Mouse (Mus musculus): ENCODE measurements at regions not wholly inside any gene's neighbourhood (a gene's known extent, or its start where the extent isn't known, plus 50 kb on each side); places are given as distances from the start of the nearest gene placed in this dataset.
"Not testable (repeated sequence)": the region's sequence is repeated elsewhere in the genome, so short reads cannot be mapped to it uniquely, and the experiment has no call there.

DNA sequence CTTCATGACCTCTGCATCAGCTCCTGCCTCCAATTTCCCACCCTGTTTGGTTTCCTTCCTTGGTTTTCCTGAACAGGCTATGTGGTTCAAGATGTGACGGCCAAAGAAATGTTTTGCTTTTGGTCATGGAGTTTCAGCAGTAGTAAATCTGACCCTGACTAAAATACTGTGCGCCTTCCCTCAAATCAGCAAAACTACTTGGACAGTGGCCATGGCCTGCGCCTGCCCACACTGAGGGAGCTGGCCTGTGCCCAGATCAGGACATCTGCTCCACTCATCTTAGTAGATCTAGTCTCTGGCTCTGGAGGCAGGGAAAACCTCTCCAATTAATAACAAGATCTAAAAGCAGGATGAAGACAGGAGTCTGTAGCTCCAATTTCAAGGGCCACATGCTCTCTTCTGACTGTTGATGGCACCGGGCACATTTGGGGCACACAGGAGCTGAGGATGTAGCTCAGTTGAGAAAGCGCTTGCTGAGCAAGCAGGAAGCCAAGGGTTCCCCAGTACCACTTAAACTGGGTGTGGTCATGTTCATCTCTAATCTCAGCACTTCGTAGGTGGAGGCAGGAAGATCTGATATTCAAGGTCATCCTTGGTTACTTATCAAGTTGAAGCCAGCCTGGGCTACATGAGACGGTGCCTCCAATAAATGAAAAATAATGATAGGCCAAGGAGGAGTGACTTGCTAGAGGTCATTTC, 96.6 kb upstream of the Mrps10 start:
- peak; percentile 78 for DNase-seq (ENCODE audit: low spot score)

DNA sequence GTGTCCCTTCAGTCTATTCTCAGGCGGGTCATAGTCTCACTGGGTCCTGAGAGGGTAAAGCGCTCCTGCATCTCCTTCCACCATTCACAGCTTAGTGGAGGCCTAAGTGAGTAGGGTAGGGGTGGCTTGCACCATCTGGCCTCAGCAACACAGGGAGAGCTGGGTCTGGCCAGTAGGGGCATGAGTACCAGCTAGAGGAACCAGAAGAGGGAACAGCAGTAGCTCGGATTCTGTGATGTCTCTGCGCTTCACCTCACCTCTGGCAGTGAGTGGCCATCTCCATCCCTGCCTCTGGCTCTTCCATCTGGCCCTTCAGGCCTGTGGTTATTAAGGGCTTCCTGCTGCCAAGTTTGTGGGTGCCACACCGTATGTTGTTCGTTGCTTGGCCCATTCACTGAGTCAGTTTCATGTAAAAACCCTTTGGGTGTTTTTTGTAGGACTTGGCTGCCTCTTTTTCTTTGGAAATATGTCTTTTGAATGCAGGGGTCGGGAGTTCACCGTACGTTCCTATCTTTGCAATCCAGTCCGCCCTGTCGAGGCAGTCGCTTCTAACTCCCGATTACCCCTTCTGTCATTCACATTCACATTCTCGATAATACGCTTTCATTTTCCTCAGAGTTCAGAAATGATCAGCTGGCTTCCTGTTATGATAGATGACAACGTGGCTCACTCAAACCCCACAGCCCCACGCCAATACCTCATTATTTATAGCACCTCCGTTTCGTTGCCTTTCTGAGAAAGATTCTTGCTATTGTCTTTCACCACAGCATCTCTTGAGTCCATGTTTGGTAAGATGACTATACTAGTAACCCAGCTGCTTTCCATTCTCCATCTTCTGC, 99.4 kb upstream of the Mrps10 start:
- DNase-seq (ENCODE audit: low spot score), result no peak

DNA sequence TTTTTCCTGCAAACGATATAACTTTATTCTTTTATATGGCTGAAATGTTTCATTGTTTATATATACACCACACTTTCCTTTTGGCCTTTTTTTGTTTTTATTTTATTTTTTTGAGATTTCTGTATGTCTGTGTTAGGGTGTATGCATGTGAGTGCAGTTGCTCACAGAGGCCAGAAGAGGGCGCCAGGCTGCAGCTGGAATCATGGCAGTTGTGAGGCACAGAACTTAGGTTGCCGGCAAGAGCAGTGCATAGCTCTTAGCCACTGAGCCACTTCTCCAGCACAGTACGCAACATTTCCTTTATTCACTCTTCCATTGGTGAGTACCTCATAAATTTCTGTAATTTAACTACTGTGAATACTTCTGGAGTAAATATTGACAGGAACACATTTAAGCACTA, 100.8 kb upstream of the Mrps10 start:
- DNase-seq (ENCODE audit: low spot score), result no peak

DNA sequence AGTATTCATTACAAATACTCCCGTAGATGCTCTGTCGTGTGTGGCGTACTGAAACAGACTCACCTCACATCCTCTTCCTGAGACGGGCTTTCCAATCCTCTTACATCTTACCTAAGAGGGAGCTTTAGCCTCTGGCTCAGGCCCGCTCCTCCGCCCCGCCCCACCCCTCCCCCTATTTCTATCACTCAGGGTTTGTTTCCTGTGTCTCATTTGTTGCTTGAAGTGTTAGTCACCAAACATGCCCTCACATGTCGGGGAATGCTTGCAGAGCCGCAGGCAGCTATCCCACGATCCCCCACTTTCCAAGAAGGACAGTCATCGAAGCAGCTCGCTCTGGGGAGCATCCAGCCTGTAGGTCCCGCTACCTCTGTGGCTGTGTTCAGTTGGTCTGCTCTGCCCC, 101.6 kb upstream of the Mrps10 start:
- DNase-seq (ENCODE audit: low spot score), result no peak

DNA sequence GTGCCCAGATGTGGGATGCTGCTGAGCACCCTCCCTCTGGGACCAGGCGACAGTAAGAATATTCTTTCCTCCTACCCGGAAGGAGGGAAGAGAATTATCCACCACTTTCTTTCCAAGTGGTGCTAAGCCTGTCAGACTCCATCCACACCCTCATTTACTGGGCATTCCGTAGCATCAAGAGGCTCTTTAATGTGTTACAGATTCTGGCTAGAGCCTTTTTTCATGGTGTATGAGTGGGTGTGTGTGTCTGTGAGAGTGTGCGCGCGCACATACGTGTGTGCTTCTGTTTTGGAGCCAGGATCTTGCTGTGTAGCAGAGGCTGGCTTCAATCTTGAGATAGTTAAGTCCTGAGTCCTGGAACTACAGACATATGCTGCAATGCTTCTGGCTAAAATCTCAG, 102.4 kb upstream of the Mrps10 start:
- DNase-seq (ENCODE audit: low spot score), result no peak

DNA sequence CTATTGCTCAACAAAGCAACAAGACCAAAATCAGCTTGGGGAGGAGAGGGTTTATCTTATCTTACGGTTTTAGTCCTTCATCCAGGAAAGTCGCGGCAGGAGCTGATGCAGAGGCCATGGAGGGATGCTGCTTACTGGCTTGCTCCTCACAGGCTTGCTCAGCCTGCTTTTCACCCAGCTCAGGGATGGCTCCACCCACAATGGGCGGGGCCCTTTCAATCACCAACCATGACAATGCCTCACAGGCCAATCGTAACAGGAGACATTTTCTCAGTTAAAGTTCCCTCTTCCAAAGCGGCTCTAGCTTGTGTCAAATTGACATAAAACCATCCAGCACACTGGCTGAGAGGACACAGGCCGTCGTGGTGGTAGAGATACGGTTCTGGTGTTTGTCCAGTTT, 105.7 kb upstream of the Mrps10 start:
- no peak for DNase-seq (ENCODE audit: low spot score)

DNA sequence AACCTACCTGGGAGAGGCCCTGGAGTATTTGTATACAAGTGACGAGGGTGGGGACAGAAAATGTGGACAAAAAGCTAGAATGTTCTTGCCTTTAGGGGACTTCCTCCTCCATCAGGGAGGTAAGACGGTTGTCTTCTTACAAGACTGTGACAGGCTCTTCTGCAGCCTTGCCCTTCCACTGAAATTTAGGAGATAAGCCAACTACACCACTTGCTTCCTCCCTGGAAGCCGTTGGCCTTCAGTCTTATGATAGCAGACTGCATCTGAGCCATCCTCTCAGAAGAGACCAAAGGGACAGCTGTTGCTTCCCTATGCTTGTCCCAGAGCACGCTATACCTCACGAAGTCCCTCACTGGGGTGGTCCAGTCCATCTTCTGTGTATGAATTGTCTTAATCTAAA, 106.5 kb upstream of the Mrps10 start:
- no peak for DNase-seq (ENCODE audit: low spot score)

DNA sequence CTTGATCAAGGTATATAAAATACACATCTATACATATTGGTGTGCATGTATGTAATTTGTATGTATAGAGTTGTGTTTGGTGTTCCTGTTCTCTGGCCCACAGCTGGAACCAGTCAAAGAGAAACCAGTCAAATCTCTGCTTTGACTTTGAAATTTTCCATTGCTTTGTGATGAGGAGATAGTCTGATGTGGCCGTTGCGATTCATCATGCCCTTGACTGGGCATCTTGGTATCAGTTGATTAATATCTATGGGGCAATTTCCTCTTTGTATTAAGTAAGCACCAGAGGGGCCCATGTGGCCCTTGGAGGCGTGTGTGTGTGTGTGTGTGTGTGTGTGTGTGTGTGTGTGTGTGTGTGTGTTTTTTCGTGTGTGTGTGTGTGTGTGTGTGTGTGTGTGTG, 107.7 kb upstream of the Mrps10 start:
- DNase-seq (ENCODE audit: low spot score), result no peak

DNA sequence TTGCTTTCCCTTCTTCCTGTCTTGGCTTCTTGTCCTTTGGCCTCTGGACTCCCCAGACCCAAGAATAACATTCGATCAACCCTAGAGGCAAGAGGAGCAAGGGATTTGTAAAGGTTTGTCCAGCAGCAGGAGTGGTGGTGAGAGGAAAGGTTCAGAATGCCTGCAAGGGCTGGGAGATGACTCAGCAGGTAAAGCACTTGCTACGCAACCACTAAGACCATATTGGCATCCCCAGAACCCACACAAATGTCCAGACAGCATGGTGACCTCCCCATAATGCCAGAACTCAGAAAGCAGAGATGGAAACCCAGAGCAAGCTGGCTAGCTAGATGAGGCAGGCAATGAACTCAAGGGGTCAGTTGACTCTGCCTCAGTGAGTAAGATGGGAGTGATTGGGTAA, 110.4 kb upstream of the Mrps10 start:
- no peak for DNase-seq (ENCODE audit: low spot score)

DNA sequence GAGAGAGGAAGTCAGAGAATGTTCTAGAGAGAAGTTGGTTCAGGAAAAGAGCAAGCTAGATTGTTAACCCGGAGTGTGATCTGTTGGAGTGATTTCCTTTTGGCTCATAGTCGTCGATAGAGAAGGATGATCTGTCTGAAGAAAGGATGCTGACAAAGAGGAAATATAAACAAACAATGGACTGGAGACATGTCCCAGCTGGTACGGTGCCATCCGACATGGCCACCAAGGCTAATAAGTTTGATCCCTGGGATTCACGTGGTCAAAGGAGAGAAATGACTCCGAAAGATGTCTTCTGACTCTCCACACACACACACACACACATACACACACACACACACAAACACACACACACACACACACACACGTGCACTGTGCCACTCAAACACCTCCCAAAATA, 113.5 kb upstream of the Mrps10 start:
- no peak for DNase-seq (ENCODE audit: low spot score)

DNA sequence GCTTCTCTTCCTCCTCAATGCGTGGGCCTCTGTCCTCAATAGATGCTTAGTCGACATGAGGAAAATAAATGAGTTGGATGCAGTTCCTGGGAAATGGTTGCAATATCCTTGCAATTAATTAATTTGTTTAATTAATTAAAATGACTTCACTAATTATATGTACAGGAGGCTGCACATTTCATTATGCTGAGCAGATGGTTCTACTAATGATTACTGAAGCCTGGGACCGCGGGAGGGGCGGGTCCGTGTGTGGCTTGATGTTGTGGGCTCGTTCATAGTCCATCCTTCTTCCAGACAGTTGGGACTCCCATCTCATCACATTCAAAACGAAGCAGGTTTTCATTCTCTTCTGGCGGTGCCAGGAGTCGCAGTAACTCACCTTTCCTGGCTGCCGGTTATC, 114.7 kb upstream of the Mrps10 start:
- DNase-seq (ENCODE audit: low spot score), result no peak

DNA sequence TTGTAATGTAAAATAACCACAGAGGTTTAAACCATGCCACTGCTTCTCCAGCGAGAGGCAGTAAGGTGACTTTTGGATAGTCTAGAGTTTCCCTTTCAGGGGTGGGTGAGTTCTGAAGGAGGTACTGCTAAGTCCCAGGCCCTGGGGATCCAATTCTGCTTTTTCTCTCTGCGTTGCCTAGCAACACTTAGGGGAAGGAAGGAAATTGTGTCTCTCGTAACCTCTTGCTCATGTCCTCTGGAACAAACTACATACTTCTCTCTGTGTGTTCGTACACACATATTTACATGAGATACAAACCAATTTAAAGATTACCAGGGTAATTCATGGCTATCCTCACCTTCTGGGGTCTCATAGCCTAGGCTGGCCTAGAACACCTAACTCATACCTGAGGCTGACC, 118.7 kb upstream of the Mrps10 start:
- DNase-seq (ENCODE audit: low spot score), result peak; percentile 17

DNA sequence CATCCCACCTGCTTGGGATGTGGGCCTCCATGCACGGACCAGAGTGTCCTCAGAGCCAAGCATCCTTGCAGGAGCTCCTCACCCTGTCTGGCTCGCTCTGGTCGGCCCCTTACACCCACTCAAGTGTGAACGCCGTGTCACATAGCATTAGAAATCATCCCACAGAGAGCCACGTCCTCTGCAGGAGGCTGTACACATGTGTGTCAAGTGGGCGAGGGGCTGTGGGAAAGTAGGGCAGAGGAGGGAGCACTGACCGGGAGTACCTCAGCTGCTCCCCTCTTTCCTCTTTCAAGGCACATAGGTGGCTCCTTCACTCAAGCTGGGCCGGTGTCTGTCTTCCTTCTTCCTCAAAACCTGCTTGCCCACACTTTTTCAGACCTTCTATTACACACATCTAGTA, 119.5 kb upstream of the Mrps10 start:
- DNase-seq (ENCODE audit: low spot score), result no peak

DNA sequence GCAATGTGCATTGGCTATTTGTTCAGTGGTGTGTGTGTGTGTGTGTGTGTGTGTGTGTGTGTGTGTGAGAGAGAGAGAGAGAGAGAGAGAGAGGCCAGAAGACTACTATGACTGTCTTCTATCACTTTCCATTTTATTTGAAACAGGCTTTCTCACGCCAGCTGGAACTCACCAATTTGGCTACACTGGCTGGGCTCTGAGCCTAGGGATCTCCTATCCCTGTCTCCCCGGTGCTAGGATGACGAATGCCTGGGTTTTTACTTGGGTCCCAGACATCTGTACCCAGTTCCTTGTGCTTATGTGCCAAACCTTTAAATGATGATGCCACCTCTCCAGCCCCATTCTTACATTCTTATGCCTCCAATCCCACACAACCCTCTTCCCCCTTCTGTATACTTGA, 120.6 kb upstream of the Mrps10 start:
- DNase-seq (ENCODE audit: low spot score), result peak; percentile 53

DNA sequence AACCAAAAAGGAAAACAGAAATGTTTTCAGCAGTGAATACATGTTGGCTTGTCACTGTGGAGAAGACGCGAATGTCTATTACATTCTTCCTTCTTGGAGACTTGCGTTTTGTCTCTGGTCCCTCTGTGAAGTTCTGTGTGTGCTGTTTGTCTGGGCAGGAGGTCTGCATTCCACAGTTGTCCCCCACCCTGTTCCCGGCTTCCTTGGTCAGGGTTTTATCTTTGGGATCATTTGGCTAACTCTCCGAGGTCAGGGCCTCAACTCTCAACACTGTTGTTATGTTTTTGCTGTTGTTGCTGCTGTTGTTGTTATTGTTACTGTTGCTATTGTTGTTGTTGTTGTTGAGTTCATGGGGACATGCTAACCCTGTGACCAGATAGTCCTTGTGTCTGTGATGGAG, 121.2 kb upstream of the Mrps10 start:
- no peak for DNase-seq (ENCODE audit: low spot score)

DNA sequence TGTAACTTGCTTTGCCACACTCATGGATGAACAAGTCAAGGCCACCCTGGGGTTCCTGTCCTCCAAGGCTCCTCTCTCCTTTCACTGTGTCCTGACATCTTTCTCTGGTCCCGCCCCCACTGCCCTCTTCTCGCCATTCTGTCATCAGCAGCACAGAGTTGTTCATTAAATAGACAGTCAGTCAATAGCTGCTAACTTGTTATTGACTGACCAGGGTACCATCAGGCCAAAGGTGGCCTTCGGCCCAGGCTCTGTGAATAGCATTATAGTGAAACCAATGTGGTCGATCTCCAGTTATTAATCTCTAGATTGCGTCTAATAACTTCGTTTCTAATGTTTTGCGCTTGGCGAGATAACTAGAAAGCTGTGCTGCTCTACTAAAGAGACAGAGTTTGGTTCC, 122.1 kb upstream of the Mrps10 start:
- DNase-seq (ENCODE audit: low spot score), result no peak

DNA sequence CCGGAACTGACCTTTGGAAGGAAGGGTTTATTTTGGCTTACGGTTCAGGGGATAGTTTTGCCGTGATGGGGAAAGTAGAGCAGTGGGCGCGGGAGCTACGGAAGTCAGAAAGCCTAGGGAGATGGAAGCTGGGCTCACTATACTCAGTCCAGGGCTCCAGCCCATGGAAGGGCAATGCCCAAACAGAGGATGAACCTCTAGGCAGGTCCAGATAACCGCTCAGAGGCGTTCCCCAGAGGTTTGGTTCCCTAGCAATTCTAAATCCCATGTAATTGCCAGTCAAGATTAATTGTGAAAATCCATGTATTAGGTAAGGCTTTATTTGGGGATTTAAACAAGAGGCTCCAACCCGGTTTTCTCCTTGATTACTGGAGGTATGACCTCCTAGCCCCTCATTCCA, 123.1 kb upstream of the Mrps10 start:
- DNase-seq (ENCODE audit: low spot score), result no peak

DNA sequence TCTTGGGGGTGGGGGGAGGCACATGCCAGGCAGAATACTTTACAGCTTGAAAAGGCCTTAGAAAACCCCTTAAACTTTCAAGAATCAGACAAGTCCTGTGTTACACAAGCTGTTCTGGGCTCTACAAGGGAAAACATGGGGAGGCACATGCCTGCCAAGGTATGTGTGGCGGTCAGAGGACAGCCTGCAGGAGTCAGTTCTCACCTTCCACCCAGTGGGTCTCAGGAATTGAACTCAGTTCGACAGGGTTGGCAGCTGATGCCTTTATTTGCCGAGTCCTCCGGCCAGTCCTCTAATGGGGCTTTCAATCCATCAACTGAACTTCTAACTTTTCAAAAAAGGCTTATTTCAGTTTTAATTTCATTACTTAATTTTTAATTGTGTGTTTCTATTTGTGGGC, 129.6 kb upstream of the Mrps10 start:
- no peak for DNase-seq (ENCODE audit: low spot score)

DNA sequence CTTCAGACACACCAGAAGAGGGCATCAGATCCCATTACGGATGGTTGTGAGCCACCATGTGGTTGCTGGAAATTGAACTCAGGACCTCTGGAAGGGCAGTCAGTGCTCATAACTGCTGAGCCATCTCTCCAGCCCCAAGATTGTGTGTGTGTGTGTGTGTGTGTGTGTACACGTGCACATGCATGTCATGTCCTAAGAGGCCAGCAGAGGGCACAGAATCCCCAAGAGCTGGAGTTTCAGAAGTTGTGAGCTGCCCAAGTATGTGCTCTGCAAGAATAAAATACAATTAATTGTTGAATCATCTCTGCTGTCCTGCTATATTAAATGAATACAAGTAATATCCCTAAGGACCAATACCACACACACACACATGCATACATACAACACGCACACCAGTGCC, 130.8 kb upstream of the Mrps10 start:
- not testable (repeated sequence) for DNase-seq (ENCODE audit: low spot score)

DNA sequence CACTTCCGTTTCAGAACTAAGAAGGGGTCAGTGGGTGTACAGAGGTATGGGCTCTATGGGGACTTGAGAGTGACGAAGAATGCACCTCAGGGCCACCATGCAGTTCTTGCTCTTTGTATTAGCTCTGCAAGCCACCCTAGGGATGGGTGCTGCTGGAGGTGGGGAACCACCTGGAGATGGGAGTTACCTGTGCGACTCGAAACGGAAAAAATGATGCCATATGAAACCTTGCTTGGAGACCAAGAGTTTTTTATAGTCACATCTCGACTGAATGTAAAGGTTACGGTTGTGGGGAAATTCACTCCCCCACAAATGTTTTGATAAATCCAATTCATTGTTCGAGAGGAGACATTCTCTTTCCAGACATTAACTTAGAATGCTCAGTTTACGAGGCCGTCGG, 134.3 kb upstream of the Mrps10 start:
- DNase-seq (ENCODE audit: low spot score), result no peak

DNA sequence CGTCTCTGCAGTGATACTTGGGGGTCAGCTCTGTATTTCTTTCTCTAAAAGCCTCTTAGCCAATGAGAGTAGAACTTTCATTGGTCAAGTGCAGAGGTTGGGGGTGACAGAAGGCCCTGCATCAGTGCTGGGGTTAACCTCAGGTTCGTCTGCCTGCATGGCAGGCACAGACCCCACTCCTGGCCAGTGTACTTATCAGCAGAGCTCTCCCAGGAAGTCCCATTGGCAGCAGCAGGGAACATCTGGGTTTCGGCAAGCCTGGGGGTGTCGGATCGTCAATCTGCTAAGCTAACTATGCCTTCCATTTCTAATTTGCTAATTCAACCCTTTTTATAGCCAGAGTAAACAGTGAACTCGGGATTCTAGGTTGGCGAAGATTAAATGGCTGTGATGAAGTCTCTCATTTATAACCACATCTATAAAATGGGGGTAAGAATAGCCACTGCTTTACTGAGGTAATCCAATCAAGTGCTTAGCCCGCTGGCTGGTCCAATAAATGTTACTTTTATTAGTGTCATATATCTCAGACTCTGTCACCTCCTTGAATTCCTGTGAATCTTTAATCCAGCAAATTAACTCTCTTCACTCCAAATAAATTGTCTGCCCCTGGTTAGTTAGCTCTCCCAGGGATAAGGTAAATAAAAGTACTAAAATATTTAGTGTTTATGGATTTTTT, 135.5 kb upstream of the Mrps10 start:
- DNase-seq (ENCODE audit: low spot score), result no peak

DNA sequence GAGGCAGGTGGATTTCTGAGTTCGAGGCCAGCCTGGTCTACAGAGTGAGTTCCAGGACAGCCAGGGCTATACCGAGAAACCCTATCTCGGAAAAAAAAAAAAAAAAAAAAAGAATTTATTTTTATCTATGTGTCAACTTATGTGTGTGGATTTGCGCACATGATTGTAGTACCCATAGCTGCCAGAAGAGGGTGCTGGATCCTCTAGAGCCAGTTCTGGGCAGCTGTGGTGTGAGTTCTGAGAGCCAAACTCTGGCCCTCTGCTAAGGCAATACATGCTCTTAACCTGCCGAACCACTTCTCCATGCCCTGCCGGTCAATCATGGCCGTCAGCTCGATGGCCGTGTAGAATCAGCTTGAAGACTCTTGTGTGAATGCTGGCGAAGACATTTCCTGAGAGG, 138.0 kb upstream of the Mrps10 start:
- DNase-seq (ENCODE audit: low spot score), result no peak

DNA sequence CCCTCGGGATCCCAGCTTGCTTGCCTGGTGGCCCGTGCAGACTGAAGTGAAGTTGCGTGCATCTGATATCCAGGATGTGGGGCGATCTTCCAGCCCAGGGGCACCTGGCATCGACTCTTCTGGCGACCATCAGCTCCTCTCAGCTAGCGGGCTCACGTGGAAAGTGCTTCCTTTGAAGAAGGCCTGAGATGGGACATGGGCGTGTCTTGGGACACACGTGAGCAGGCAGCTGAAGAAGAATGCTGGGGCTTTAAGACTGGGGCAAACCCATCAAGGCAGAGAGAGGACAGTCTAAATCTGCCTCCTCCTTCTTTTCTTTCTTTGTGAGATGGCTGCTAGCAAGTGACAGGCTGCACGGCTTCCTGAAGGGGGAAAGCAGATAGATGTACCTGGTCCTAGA, 142.3 kb upstream of the Mrps10 start:
- DNase-seq (ENCODE audit: low spot score), result no peak
